ENCODE assay signal across 19 mouse cellular contexts in the genomic region with DNA sequence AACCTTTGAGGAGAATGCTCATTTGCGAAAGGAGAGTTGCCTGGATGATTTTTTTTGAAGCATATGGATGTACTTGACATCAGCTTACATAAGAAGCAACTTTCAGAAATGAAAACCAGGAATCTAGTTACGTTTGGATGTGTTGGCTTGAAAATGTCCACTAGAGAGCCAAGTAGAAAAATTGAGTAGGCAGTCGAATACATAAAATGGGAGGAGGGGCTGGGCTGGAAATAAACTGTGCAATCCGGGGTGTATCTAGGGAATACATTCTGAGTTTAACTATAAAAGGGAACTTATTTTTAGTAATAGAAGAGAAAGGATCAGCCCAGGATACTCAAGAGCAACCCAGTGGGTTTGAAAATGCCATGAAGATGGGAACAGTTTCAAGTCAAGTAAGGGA.
DNase-seq lines count a peak whose midpoint lies in the region; ATAC-seq and TF ChIP-seq lines count a peak whose summit lies in the region.
"Had no signal": no experiment of that assay in that cellular context is flagged by ENCODE, and none has a peak within 500 bp of the region (broad histone marks: within the 10 kb centered on the region; RNA-seq: fewer than 3 reads in every experiment).

No protein-coding gene starts in this region.

- H3K4me3 ChIP-seq in neural tube, embryonic 11.5 days (ENCODE audit: low read depth, low read length): no peak overlapping the region
- H3K4me3 ChIP-seq in neural tube, embryonic 15.5 days (replicated peaks): no peak overlapping the region
- no peak overlapping the region for H3K4me3 ChIP-seq in left cerebral cortex, adult 2 months
- H3K4me3 ChIP-seq: embryonic facial prominence, embryonic 12.5 days; hindbrain, embryonic 10.5 days; liver, embryonic 13.5 days; lung, embryonic 15.5 days; midbrain, embryonic 10.5 days had no signal

- H3K36me3 ChIP-seq in neural tube, embryonic 11.5 days (ENCODE audit: control insufficient read depth, insufficient read depth, low read length): no peaks in the 10 kb centered on the region
- no peaks in the 10 kb centered on the region for H3K36me3 ChIP-seq in neural tube, embryonic 15.5 days
- H3K36me3 ChIP-seq: embryonic facial prominence, embryonic 12.5 days; hindbrain, embryonic 10.5 days; liver, embryonic 13.5 days; lung, embryonic 15.5 days; midbrain, embryonic 10.5 days had no signal

- peak; percentile 80 for DNase-seq in heart, adult 11 months
- no peak for DNase-seq in heart, postnatal 10 days
- DNase-seq in neural tube, embryonic 11.5 days (ENCODE audit: low spot score): no peak
- no peak for DNase-seq in left cerebral cortex, adult 2 months (ENCODE audit: extremely low spot score in 1 of 2, low spot score in 2 of 2)
- peak; percentile 5 to 70 for DNase-seq in right cerebral cortex, postnatal 36 days (ENCODE audit: low spot score in 2 of 2)
- DNase-seq in thymus, postnatal 10 days (ENCODE audit: low spot score in 2 of 2): no peak
- DNase-seq in cerebellum, adult 9-11 months: no peak
- DNase-seq: cerebellum, adult 2 months; gastrocnemius, postnatal 14 days; kidney, adult 11 months; liver, embryonic 13.5 days; thymus, postnatal 25 days had no signal

- H3K27me3 ChIP-seq in neural tube, embryonic 11.5 days (ENCODE audit: control insufficient read depth, insufficient read depth, low read length): no peaks in the 10 kb centered on the region
- no peaks in the 10 kb centered on the region for H3K27me3 ChIP-seq in neural tube, embryonic 15.5 days (replicated peaks)
- H3K27me3 ChIP-seq: embryonic facial prominence, embryonic 12.5 days; liver, embryonic 13.5 days; lung, embryonic 15.5 days had no signal

- no peak overlapping the region for H3K9ac ChIP-seq in neural tube, embryonic 11.5 days (ENCODE audit: low read length)
- H3K9ac ChIP-seq in neural tube, embryonic 15.5 days (replicated peaks): no peak overlapping the region
- H3K9ac ChIP-seq: embryonic facial prominence, embryonic 12.5 days; liver, embryonic 13.5 days; lung, embryonic 15.5 days had no signal

- WGBS in neural tube, embryonic 11.5 days: 71% methylated on average over 4 of the region's 4 CpGs
- 63% methylated on average over 4 of the region's 4 CpGs for WGBS in neural tube, embryonic 15.5 days

- 0 out of 2 replicates have a peak, but pooled peaks have one; percentile 7 for ATAC-seq in neural tube, embryonic 11.5 days (ENCODE audit: insufficient read depth, low FRiP score, low TSS enrichment)
- no peak for ATAC-seq in neural tube, embryonic 15.5 days (ENCODE audit: low FRiP score)
- ATAC-seq: forebrain, embryonic 16.5 days had no signal

- no peak overlapping the region for H3K27ac ChIP-seq in neural tube, embryonic 11.5 days (ENCODE audit: low read depth, low read length)
- no peak overlapping the region for H3K27ac ChIP-seq in neural tube, embryonic 15.5 days (replicated peaks)
- H3K27ac ChIP-seq in left cerebral cortex, adult 2 months: peak overlapping the region; percentile 50; the same call in 1 of the 2 replicates
- H3K27ac ChIP-seq: embryonic facial prominence, embryonic 12.5 days; hindbrain, embryonic 10.5 days; liver, embryonic 13.5 days; lung, embryonic 15.5 days; macrophage; midbrain, embryonic 10.5 days had no signal

- no peaks in the 10 kb centered on the region for H3K9me3 ChIP-seq in neural tube, embryonic 11.5 days (ENCODE audit: control insufficient read depth, low read length)
- no peaks in the 10 kb centered on the region for H3K9me3 ChIP-seq in neural tube, embryonic 15.5 days (replicated peaks)
- H3K9me3 ChIP-seq: embryonic facial prominence, embryonic 12.5 days; hindbrain, embryonic 10.5 days; liver, embryonic 13.5 days; lung, embryonic 15.5 days; midbrain, embryonic 10.5 days had no signal

- intact Hi-C loops in heart, postnatal 10 days (cut with DNase I): no loop called here
- intact Hi-C loops in left cerebral cortex, adult 2 months (cut with DNase I): loop anchor here (1.0 to 2.0 kb wide), 2 partner anchors 93 to 150 kb away; partner anchors contain the start of gene Kcnt2

- no peak; the same call in 1 of the 2 replicates for TF ChIP-seq CTCF in left cerebral cortex, adult 2 months (IDR thresholded peaks at IDR 0.05)

- no peak overlapping the region for H3K4me2 ChIP-seq in neural tube, embryonic 11.5 days (ENCODE audit: low read depth)
- H3K4me2 ChIP-seq in neural tube, embryonic 15.5 days: no peak overlapping the region
- H3K4me2 ChIP-seq: embryonic facial prominence, embryonic 12.5 days; liver, embryonic 13.5 days; lung, embryonic 15.5 days had no signal

- H3K4me1 ChIP-seq in neural tube, embryonic 11.5 days (ENCODE audit: control insufficient read depth, insufficient read depth, low read length): no peaks in the 10 kb centered on the region
- H3K4me1 ChIP-seq in neural tube, embryonic 15.5 days: no peaks in the 10 kb centered on the region
- H3K4me1 ChIP-seq: embryonic facial prominence, embryonic 12.5 days; hindbrain, embryonic 10.5 days; liver, embryonic 13.5 days; lung, embryonic 15.5 days; midbrain, embryonic 10.5 days had no signal

Comparison
In these comparisons a context has a peak if more than half of its experiments do, and no peak if none do; other contexts are left out.
1. DNase-seq: peak in heart, adult 11 months (single experiment) and right cerebral cortex, postnatal 36 days (2 of 2); none in heart, postnatal 10 days (0 of 2), neural tube, embryonic 11.5 days (single experiment), left cerebral cortex, adult 2 months (0 of 2), thymus, postnatal 10 days (0 of 2) and cerebellum, adult 9-11 months (single experiment).